Comparison of ENCODE assay signal across 14 mouse cellular contexts in the genomic region with DNA sequence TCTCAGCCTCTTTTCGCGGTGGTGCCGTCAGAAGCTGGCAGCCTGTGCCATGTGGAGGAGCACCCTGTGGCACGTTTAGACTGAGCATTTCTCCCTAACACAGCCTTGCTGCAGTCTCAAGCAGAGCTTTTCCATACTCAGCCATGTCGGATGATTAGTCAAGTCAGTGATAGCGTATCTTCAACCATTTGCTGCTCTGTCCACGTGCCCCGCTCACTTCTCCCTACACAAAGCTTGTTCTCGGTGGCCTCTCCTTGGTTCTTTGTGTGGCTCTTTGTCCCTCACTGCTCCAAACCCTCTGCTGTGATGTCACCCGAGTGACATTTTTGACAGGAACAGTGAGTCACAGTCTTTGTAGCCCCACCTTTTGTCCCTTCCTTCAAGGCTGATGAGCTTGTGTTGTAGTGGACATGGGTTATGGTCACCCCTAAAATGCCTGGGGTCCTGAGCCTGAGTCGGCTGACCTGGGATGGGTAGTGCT. TPM values are rescaled to one million over a fixed set of nuclear protein-coding genes. Genes with fewer than 3 reads are reported as not detected.
DNase-seq lines count a peak whose midpoint lies in the region; ATAC-seq and TF ChIP-seq lines count a peak whose summit lies in the region.
"Had no signal": no experiment of that assay in that cellular context is flagged by ENCODE, and none has a peak within 500 bp of the region (broad histone marks: within the 10 kb centered on the region; RNA-seq: fewer than 3 reads in every experiment).

No protein-coding gene starts in this region.

- no peak for DNase-seq in kidney, adult 2 months
- DNase-seq in adrenal gland, postnatal 14 days = peak; percentile 32
- DNase-seq in embryonic facial prominence, embryonic 10.5 days (ENCODE audit: low spot score) = no peak
- DNase-seq in spleen, postnatal 4 days (ENCODE audit: low spot score in 2 of 2) = no peak
- no peak for DNase-seq in left cerebral cortex, postnatal 14 days (ENCODE audit: low spot score in 2 of 2)
- DNase-seq: heart, adult 11 months; kidney, adult 8-10 months; layer of hippocampus, postnatal 36 days; thymus, adult 18-20 months had no signal

- WGBS in kidney, embryonic 15.5 days = 46% methylated on average over 11 of the region's 11 CpGs
- WGBS in kidney, adult 2 months = 50% methylated on average over 11 of the region's 11 CpGs
- WGBS in forebrain, embryonic 12.5 days = 67% methylated on average over 11 of the region's 11 CpGs
- 41% methylated on average over 11 of the region's 11 CpGs for WGBS in hindbrain, embryonic 16.5 days
- 79% methylated on average over 11 of the region's 11 CpGs for WGBS in embryonic facial prominence, embryonic 10.5 days

- intact Hi-C loops in left cerebral cortex, postnatal 14 days (cut with DNase I) = loop anchor here (10.0 kb wide), 1 partner anchor 92 kb away; the partner anchor contains the start of gene Tmem242

- peaks cover 5% of the 10 kb centered on the region; the same call in 1 of the 2 replicates for H3K27me3 ChIP-seq in kidney, embryonic 15.5 days
- H3K27me3 ChIP-seq in kidney, adult 2 months (replicated peaks; ENCODE audit: control insufficient read depth, insufficient read depth, low read length) = no peaks in the 10 kb centered on the region
- no peaks in the 10 kb centered on the region for H3K27me3 ChIP-seq in forebrain, embryonic 12.5 days
- H3K27me3 ChIP-seq in hindbrain, embryonic 16.5 days (replicated peaks; ENCODE audit: control insufficient read depth, insufficient read depth, low read length) = no peaks in the 10 kb centered on the region
- no peaks in the 10 kb centered on the region for H3K27me3 ChIP-seq in embryonic facial prominence, embryonic 10.5 days (replicated peaks; ENCODE audit: low read depth, poor library complexity, severe bottlenecking)
- H3K27me3 ChIP-seq: limb, embryonic 15.5 days; lung, embryonic 15.5 days had no signal

- no peaks in the 10 kb centered on the region for H3K36me3 ChIP-seq in kidney, embryonic 15.5 days
- no peaks in the 10 kb centered on the region for H3K36me3 ChIP-seq in kidney, adult 2 months (ENCODE audit: control insufficient read depth, insufficient read depth, low read length)
- H3K36me3 ChIP-seq in forebrain, embryonic 12.5 days (replicated peaks) = no peaks in the 10 kb centered on the region
- no peaks in the 10 kb centered on the region for H3K36me3 ChIP-seq in hindbrain, embryonic 16.5 days (ENCODE audit: control insufficient read depth, insufficient read depth, low read length)
- no peaks in the 10 kb centered on the region for H3K36me3 ChIP-seq in embryonic facial prominence, embryonic 10.5 days (replicated peaks)
- H3K36me3 ChIP-seq: limb, embryonic 15.5 days; lung, embryonic 15.5 days had no signal

- 0 out of 2 replicates have a peak, but pooled peaks have one; percentile 33 for ATAC-seq in kidney, embryonic 15.5 days (replicated peaks; ENCODE audit: low FRiP score)
- no peak; the same call in 1 of the 2 replicates for ATAC-seq in forebrain, embryonic 12.5 days (ENCODE audit: low FRiP score)
- peak; percentile 53; the same call in 1 of the 2 replicates for ATAC-seq in hindbrain, embryonic 16.5 days

- TF ChIP-seq CTCF in kidney, adult 2 months (conservative IDR thresholded peaks at IDR 0.05; ENCODE audit: insufficient read depth, insufficient read length, low read depth, low read length) = no peak

- no peak overlapping the region for H3K9ac ChIP-seq in kidney, embryonic 15.5 days
- H3K9ac ChIP-seq in forebrain, embryonic 12.5 days = no peak overlapping the region
- no peak overlapping the region for H3K9ac ChIP-seq in hindbrain, embryonic 16.5 days (ENCODE audit: low read depth, low read length)
- H3K9ac ChIP-seq: limb, embryonic 15.5 days; lung, embryonic 15.5 days had no signal

- peaks cover 15% of the 10 kb centered on the region for H3K4me1 ChIP-seq in kidney, embryonic 15.5 days
- H3K4me1 ChIP-seq in kidney, adult 2 months (ENCODE audit: control insufficient read depth, insufficient read depth, low read length) = no peaks in the 10 kb centered on the region
- H3K4me1 ChIP-seq in forebrain, embryonic 12.5 days = 0 out of 2 replicates have a peak, but pooled peaks cover 4% of the 10 kb centered on the region
- H3K4me1 ChIP-seq in hindbrain, embryonic 16.5 days (ENCODE audit: control insufficient read depth, insufficient read depth, low read depth, low read length) = peaks cover 9% of the 10 kb centered on the region; the same call in 1 of the 2 replicates
- peaks cover 7% of the 10 kb centered on the region; the same call in 1 of the 2 replicates for H3K4me1 ChIP-seq in embryonic facial prominence, embryonic 10.5 days
- H3K4me1 ChIP-seq: limb, embryonic 15.5 days; lung, embryonic 15.5 days had no signal

- TF ChIP-seq POLR2A in kidney, adult 2 months (IDR thresholded peaks at IDR 0.05; ENCODE audit: low read depth, low read length) = no peak

- no peak overlapping the region for H3K27ac ChIP-seq in kidney, embryonic 15.5 days
- H3K27ac ChIP-seq in kidney, adult 2 months (ENCODE audit: insufficient read depth, low read depth, low read length) = no peak overlapping the region
- peak overlapping the region; percentile 61; the same call in 1 of the 2 replicates for H3K27ac ChIP-seq in forebrain, embryonic 12.5 days
- H3K27ac ChIP-seq in hindbrain, embryonic 16.5 days (ENCODE audit: low read depth, low read length) = peak overlapping the region; percentile 63
- no peak overlapping the region for H3K27ac ChIP-seq in embryonic facial prominence, embryonic 10.5 days (replicated peaks)
- H3K27ac ChIP-seq: limb, embryonic 15.5 days; lung, embryonic 15.5 days had no signal

- H3K4me2 ChIP-seq in kidney, embryonic 15.5 days = no peak overlapping the region
- H3K4me2 ChIP-seq in forebrain, embryonic 12.5 days = no peak overlapping the region
- peak overlapping the region; percentile 10; the same call in 1 of the 2 replicates for H3K4me2 ChIP-seq in hindbrain, embryonic 16.5 days (ENCODE audit: low read length)
- H3K4me2 ChIP-seq: limb, embryonic 15.5 days; lung, embryonic 15.5 days had no signal

- H3K4me3 ChIP-seq in kidney, embryonic 15.5 days (replicated peaks) = no peak overlapping the region
- H3K4me3 ChIP-seq in kidney, adult 2 months (ENCODE audit: insufficient read depth, low read depth, low read length) = no peak overlapping the region
- no peak overlapping the region for H3K4me3 ChIP-seq in forebrain, embryonic 12.5 days (replicated peaks)
- H3K4me3 ChIP-seq in hindbrain, embryonic 16.5 days (ENCODE audit: low read length) = no peak overlapping the region
- no peak overlapping the region for H3K4me3 ChIP-seq in embryonic facial prominence, embryonic 10.5 days
- H3K4me3 ChIP-seq: limb, embryonic 15.5 days; lung, embryonic 15.5 days had no signal

- no peaks in the 10 kb centered on the region for H3K9me3 ChIP-seq in kidney, embryonic 15.5 days (replicated peaks)
- no peaks in the 10 kb centered on the region for H3K9me3 ChIP-seq in forebrain, embryonic 12.5 days
- no peaks in the 10 kb centered on the region for H3K9me3 ChIP-seq in hindbrain, embryonic 16.5 days (ENCODE audit: control insufficient read depth, low read length)
- H3K9me3 ChIP-seq in embryonic facial prominence, embryonic 10.5 days = no peaks in the 10 kb centered on the region
- H3K9me3 ChIP-seq: limb, embryonic 15.5 days; lung, embryonic 15.5 days had no signal

RNA-seq across cellular contexts. Expression of gene Zdhhc14, which starts 44.8 kb away (rescaled TPM):
- polyA plus RNA-seq in kidney, embryonic 15.5 days (2015; fragmentation: Nextera tagmentation; extraction: Ambion mirVana) = 2.5 and 3.3 TPM in 2 replicates
- 2.1 and 2.4 TPM in 2 replicates for polyA plus RNA-seq in kidney, adult 2 months (2012; rRNA removed)
- 6.5 and 7.0 TPM in 2 replicates for total RNA-seq in adrenal gland, postnatal 14 days (2021)
- polyA plus RNA-seq in forebrain, embryonic 12.5 days (2016; fragmentation: Nextera tagmentation; extraction: Ambion mirVana) = 3.2 and 3.4 TPM in 2 replicates
- polyA plus RNA-seq in hindbrain, embryonic 16.5 days (2015; fragmentation: Nextera tagmentation; extraction: Ambion mirVana) = 5.0 and 9.0 TPM in 2 replicates
- 1.2 TPM in 2 replicates for polyA plus RNA-seq in embryonic facial prominence, embryonic 10.5 days (2016; fragmentation: Nextera tagmentation; extraction: Ambion mirVana)
- 10 to 100 TPM; 41.1 to 41.3 TPM for total RNA-seq in left cerebral cortex, postnatal 14 days (2021)

Comparison
In these comparisons a context has a peak if more than half of its experiments do, and no peak if none do; other contexts are left out.
1. H3K27ac ChIP-seq: peak in forebrain, embryonic 12.5 days (single experiment) and hindbrain, embryonic 16.5 days (single experiment); none in kidney, embryonic 15.5 days (single experiment), kidney, adult 2 months (single experiment) and embryonic facial prominence, embryonic 10.5 days (single experiment).